Mouse (Mus musculus): Measurements from ENCODE around the gene Gjb1.

DNA sequence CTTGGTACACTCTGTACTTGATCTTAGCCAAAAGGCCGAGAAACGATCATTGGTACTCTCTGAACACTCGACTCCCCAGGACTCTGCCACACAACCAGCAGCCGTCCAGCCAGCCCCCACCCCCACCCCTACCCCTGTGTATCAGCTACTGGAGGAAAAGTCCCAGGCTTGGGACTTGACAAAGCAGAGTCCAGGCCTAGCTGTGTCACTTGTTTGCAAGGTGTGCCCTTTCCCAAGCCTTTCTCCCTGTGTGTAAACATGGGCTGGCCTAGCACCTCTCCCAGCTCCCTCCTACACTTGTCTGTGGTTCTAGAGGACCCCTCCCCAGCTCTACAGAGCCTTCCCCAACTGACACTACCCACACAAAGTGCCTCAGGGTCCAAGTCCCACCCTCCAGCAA, 10.0 kb downstream of the Gjb1 start:
- TF ChIP-seq ZMIZ1 (IDR thresholded peaks at IDR 0.05; ENCODE audit: low read depth, low read length) (no peak), MAFK (IDR thresholded peaks at IDR 0.05; ENCODE audit: borderline replicate concordance, low read depth, low read length) (no peak)
